Mouse (Mus musculus) small intestine, adult 2 months (tissue): ENCODE results near the gene Catsperz.

ENCODE experiments used
- CTCF ChIP-seq: fragments of 200-500 bp; IDR thresholded peaks from 2 replicates; pipeline ENCODE4 v1.5.1; 2012; ENCODE audit warnings: low read depth, mild to moderate bottlenecking, control low read depth, inconsistent platforms, low read length, moderate library complexity, mixed read lengths; ENCODE audit not compliant: insufficient replicate concordance, insufficient read length; ENCODE audit errors: extremely low read depth
- POLR2A ChIP-seq: fragments of 200-500 bp; IDR thresholded peaks from 2 replicates; pipeline ENCODE4 v1.6.1; 2012; ENCODE audit warnings: low read depth, mild to moderate bottlenecking, control low read depth, inconsistent platforms, low read length, moderate library complexity

- TF ChIP-seq CTCF (no peak), POLR2A (no peak)
Measured at GRCm38 (mm10) chr19:6932018-6932417, 6.8 kb upstream of the Catsperz start.
